Mouse (Mus musculus) erythroblast, embryonic 14.5 days (primary cell): ENCODE results near the gene Lmbrd2.

Experiments
- GATA1 ChIP-seq: IDR thresholded peaks from 2 replicates; pipeline ENCODE4 v1.6.1; 2012; ENCODE audit warnings: low read length, inconsistent platforms, mixed read lengths
- TAL1 ChIP-seq: IDR thresholded peaks from 3 replicates; pipeline ENCODE4 v1.6.1; 2012; ENCODE audit warnings: low read length, inconsistent platforms, mixed read lengths

DNA sequence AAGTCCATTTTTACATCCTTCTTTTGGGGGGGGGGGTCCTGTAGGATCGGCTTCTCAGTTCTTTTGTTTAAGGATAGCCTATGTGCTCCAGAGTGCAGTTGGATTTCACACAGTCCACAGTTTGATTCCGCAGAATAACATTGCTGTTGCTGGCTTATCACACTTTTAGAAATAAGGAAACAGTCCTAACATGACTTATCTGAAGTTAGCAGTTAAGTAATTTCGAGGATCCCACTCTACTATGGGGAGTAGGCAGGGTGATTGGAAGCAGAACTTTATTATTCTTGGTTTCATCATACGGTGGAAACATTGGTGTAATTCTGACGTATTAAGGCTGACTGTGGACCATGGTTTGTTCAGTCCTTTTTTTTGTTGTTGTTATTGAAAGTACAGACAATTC is 49.7 kb upstream of the Lmbrd2 start:
- TF ChIP-seq GATA1: no peak
- TF ChIP-seq TAL1: no peak
